Mouse (Mus musculus) neutrophil, adult 59 days (primary cell): ENCODE data around the gene Pramef12. TPM values are rescaled to one million over a fixed set of nuclear protein-coding genes. Genes with fewer than 3 reads are reported as not detected.

ENCODE experiments used
- total RNA-seq, 2 experiments: library from RNA; stranded (reverse); gene quantifications; 1 replicate in 1 of 2; 2 replicates in 1 of 2; pipeline ENCODE4 v1.2.4; 2023

Gene Pramef12
- total RNA-seq, result not detected

GRCm38 (mm10) chr4:144408290-144408689 lies at the start of gene Pramef12:
Gene Pramef12, minus strand, starts transcription at chr4:144408464.

GRCm38 (mm10) chr4:144453217-144453616 lies 45.0 kb upstream of the Pramef12 start, which contains the start of gene Gm9944:
Gene Gm9944, minus strand, starts transcription at chr4:144453317.

GRCm38 (mm10) chr4:144438672-144439071 lies 30.4 kb upstream of the Pramef12 start, which contains the start of gene 1700012P22Rik:
Gene 1700012P22Rik, minus strand, starts transcription at chr4:144438772.

GRCm38 (mm10) chr4:144377911-144378310 lies 30.4 kb downstream of the Pramef12 start, which contains the start of gene Pramef20:
Gene Pramef20, minus strand, starts transcription at chr4:144377933.

GRCm38 (mm10) chr4:144357642-144358041 lies 50.6 kb downstream of the Pramef12 start, which contains the start of gene Gm13119:
Gene Gm13119, plus strand, starts transcription at chr4:144357942.

Other genes with a start within 250 kb of the Pramef12 start
- not detected for gene Oog3, start 245.8 kb downstream of the Pramef12 start, total RNA-seq
- not detected for gene Oog2, start 217.7 kb downstream of the Pramef12 start, total RNA-seq
- not detected for gene C87977, start 195.1 kb downstream of the Pramef12 start, total RNA-seq
- not detected for gene Pramel5, start 128.0 kb downstream of the Pramef12 start, total RNA-seq
- not detected for gene Gm13128, start 78.2 kb downstream of the Pramef12 start, total RNA-seq
- gene Gm13119, start 50.5 kb downstream of the Pramef12 start, total RNA-seq, result not detected
- not detected for gene Pramef20, start 30.5 kb downstream of the Pramef12 start, total RNA-seq
- not detected for gene 1700012P22Rik, start 30.3 kb upstream of the Pramef12 start, total RNA-seq
- not detected for gene Gm9944, start 44.9 kb upstream of the Pramef12 start, total RNA-seq
- not detected for gene Aadacl3, start 55.3 kb upstream of the Pramef12 start, total RNA-seq
- gene 9430007A20Rik, start 111.4 kb upstream of the Pramef12 start, total RNA-seq, result not detected
- not detected for gene Gm13124, start 156.7 kb upstream of the Pramef12 start, total RNA-seq
- not detected for gene Aadacl4, start 205.2 kb upstream of the Pramef12 start, total RNA-seq